ENCODE assay signal across 10 mouse cellular contexts in the genomic region with DNA sequence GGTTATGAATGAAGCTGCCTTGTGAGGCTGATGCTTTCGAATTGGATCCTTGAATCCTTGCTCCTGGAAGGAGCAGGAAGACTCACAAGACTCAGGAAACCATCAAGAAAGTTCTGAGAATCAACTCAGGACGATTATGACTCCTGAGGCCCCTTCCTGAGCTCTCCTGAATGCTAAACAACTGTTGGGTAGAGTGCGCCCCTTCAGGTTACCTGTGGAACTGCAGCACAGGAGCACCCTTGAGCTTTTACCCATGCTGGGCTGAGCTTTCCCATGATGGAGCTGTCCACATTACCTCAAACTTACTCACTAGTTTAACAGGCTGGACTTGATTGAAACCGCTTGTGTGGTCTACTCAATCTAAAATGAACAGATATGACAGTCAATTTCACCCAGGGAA.
DNase-seq lines count a peak whose midpoint lies in the region; ATAC-seq and TF ChIP-seq lines count a peak whose summit lies in the region.
"Had no signal": no experiment of that assay in that cellular context is flagged by ENCODE, and none has a peak within 500 bp of the region (broad histone marks: within the 10 kb centered on the region; RNA-seq: fewer than 3 reads in every experiment).

No protein-coding gene starts in this region.

- H3K9me3 ChIP-seq in kidney, embryonic 15.5 days (replicated peaks) = no peaks in the 10 kb centered on the region
- H3K9me3 ChIP-seq in E14TG2a.4 (ENCODE audit: low read length) = peaks cover 10% of the 10 kb centered on the region; the same call in 1 of the 2 replicates
- H3K9me3 ChIP-seq in forebrain, embryonic 13.5 days (replicated peaks) = no peaks in the 10 kb centered on the region
- H3K9me3 ChIP-seq: limb, embryonic 13.5 days had no signal

- WGBS in kidney, embryonic 15.5 days = 58% methylated on average over 4 of the region's 4 CpGs
- WGBS in forebrain, embryonic 13.5 days = 61% methylated on average over 4 of the region's 4 CpGs

- no peak overlapping the region for H3K4me2 ChIP-seq in kidney, embryonic 15.5 days
- no peak overlapping the region for H3K4me2 ChIP-seq in forebrain, embryonic 13.5 days
- H3K4me2 ChIP-seq: hindbrain, embryonic 14.5 days; limb, embryonic 13.5 days had no signal

- DNase-seq in kidney, postnatal 10 days = peak; percentile 12
- no peak for DNase-seq in Patski (ENCODE audit: low read depth, low spot score)
- DNase-seq in kidney, postnatal 4 days = peak; percentile 21 to 29
- DNase-seq in left cerebral cortex, postnatal 14 days (ENCODE audit: low spot score in 2 of 2) = no peak
- DNase-seq in cerebellum, adult 11 months = no peak

- CTCF ChIA-PET in Patski (lab: Charles Lee) = no interaction called here

- no peak overlapping the region for H3K4me3 ChIP-seq in kidney, embryonic 15.5 days (replicated peaks)
- H3K4me3 ChIP-seq in E14TG2a.4 (replicated peaks; ENCODE audit: low read length) = no peak overlapping the region
- no peak overlapping the region for H3K4me3 ChIP-seq in forebrain, embryonic 13.5 days
- H3K4me3 ChIP-seq: limb, embryonic 13.5 days had no signal

- no peak overlapping the region for H3K27ac ChIP-seq in kidney, embryonic 15.5 days
- H3K27ac ChIP-seq in forebrain, embryonic 13.5 days = no peak overlapping the region
- H3K27ac ChIP-seq: hindbrain, embryonic 14.5 days; limb, embryonic 13.5 days had no signal

- intact Hi-C loops in left cerebral cortex, postnatal 14 days (cut with DNase I) = no loop called here

- H3K4me1 ChIP-seq in kidney, embryonic 15.5 days = no peaks in the 10 kb centered on the region
- H3K4me1 ChIP-seq in E14TG2a.4 (replicated peaks; ENCODE audit: low read depth, low read length) = no peaks in the 10 kb centered on the region
- peaks cover 9% of the 10 kb centered on the region; the same call in 1 of the 2 replicates for H3K4me1 ChIP-seq in forebrain, embryonic 13.5 days
- H3K4me1 ChIP-seq: limb, embryonic 13.5 days had no signal

- TF ChIP-seq CTCF in E14TG2a.4 (conservative IDR thresholded peaks at IDR 0.05; ENCODE audit: low read length) (peak; percentile 97), Patski (IDR thresholded peaks at IDR 0.05) (peak; percentile 67)

- no peak overlapping the region for H3K9ac ChIP-seq in kidney, embryonic 15.5 days
- H3K9ac ChIP-seq in forebrain, embryonic 13.5 days = no peak overlapping the region
- H3K9ac ChIP-seq: hindbrain, embryonic 14.5 days; limb, embryonic 13.5 days had no signal

- H3K27me3 ChIP-seq in kidney, embryonic 15.5 days = no peaks in the 10 kb centered on the region
- H3K27me3 ChIP-seq in E14TG2a.4 (ENCODE audit: insufficient read depth, low read length) = no peaks in the 10 kb centered on the region
- peaks cover 3% of the 10 kb centered on the region for H3K27me3 ChIP-seq in Patski
- no peaks in the 10 kb centered on the region for H3K27me3 ChIP-seq in forebrain, embryonic 13.5 days
- H3K27me3 ChIP-seq: limb, embryonic 13.5 days had no signal

- in situ Hi-C loops in Patski (cut with MboI; ENCODE audit: low pct_unique_long_range_greater_than_20kb) = no loop called here

- H3K36me3 ChIP-seq in kidney, embryonic 15.5 days = no peaks in the 10 kb centered on the region
- H3K36me3 ChIP-seq in E14TG2a.4 (ENCODE audit: insufficient read depth, low read length) = no peaks in the 10 kb centered on the region
- no peaks in the 10 kb centered on the region for H3K36me3 ChIP-seq in forebrain, embryonic 13.5 days (ENCODE audit: poor library complexity, severe bottlenecking)
- H3K36me3 ChIP-seq: limb, embryonic 13.5 days had no signal

- no peak for ATAC-seq in kidney, embryonic 15.5 days (replicated peaks; ENCODE audit: low FRiP score)
- no peak for ATAC-seq in Patski
- no peak for ATAC-seq in forebrain, embryonic 13.5 days

- POLR2A ChIA-PET in Patski (lab: Charles Lee) = no interaction called here

Comparison
In these comparisons a context has a peak if more than half of its experiments do, and no peak if none do; other contexts are left out.
1. DNase-seq: peak in kidney, postnatal 10 days (single experiment) and kidney, postnatal 4 days (2 of 2); none in Patski (single experiment), left cerebral cortex, postnatal 14 days (0 of 2) and cerebellum, adult 11 months (single experiment).